Mouse (Mus musculus): ENCODE results near the gene Akr1c14. TPM values are rescaled to one million over a fixed set of nuclear protein-coding genes. Genes with fewer than 3 reads are reported as not detected.
"Not testable (repeated sequence)": the region's sequence is repeated elsewhere in the genome, so short reads cannot be mapped to it uniquely, and the experiment has no call there.

The Akr1c14 gene
- total RNA-seq, 2 experiments from 2014 or later, result 0.68 TPM

DNA sequence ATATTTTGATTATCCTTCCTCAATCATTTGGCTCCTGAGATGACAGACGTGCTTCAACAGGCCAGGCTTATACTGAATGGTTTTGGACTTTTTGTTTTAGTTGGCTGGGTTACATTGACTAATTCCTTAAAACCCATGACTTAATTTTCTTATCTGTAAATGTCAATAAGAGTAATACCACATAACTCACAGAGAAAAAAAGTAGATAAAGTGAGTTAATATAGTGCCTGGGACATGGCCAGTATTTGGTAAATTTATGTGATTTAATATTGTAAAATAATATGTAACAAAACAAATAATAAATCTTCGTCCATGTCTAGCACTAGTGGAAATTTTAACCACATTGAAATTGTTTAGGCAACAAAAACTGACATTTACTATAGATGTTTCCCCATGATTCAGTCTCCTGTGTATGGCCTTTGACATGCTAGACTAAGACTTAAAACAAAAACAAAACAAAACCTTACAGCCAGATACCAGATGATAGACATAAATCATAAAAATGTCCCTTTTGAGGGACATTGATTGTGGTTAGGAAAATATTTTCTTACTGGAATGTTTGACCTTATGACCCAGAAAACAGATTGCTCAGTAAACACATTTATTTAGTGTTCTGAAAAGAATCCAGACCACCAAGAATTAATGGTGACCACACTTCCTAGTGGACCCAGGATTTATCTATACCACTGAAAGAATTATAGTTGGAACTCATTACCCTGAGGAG is 70.5 kb downstream of the Akr1c14 start:
- intact Hi-C loops (cut with DNase I), result no loop called here
- DNase-seq, result no peak

DNA sequence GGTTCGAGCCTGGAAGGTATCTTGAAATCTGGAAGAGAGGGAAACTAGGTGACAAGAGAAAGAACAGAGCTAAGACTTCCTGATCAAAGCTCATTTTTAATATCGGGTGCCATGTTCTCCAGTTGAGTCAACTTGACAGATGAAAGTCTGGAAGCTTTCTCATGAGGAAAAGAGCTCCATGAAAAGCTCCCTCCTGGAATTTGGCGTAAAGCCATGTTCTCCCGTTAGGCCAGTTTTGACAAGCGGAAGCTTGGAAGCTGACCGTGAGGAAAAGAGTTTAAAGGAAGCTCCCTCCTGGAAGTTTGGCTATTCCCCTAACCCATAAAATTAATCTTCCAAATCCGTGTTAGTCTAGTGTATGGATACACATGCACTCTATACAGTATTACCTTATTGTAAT is 74.3 kb downstream of the Akr1c14 start:
- DNase-seq, result peak; percentile 6
- intact Hi-C loops (cut with DNase I), result no loop called here

DNA sequence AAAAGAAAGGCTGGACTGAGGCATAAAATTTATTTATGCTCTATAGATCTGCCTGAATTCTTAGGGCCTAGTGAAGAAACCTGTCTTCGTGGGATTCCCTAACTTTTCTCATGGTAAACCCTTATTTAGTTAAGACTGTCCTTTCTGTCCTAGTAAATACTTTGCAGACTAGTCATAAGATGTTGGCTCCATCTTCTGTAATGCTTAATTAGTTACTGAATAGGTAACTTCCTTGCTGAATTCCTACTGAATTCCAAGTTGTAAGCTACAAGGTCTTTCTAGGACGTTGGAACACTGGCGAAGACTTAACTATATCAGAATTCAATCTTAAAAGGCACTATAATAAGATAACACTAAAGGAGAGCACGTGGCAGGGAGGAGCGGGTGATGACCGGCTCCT is 75.7 kb downstream of the Akr1c14 start:
- intact Hi-C loops (cut with DNase I); DNase-seq: not testable (repeated sequence)

DNA sequence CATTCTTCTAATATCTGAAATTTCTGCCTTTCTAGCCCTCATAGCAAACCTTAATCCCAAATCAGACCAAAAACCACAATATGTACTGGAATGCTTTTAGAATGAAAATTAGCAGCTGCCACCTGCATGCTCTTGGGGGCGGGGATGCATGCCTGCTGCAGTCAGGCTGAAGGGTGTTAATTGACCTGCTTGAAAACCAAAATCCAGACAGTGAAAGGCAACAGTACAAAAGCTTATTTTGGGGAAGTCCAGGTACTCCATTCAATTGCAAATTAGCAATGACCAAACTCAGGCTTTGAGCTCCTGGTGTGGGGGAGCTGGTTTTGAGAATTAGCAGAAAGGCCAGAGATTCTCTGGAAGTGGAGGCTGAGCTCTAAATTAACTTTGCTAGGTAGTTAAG is 77.0 kb downstream of the Akr1c14 start:
- intact Hi-C loops (cut with DNase I); DNase-seq: not testable (repeated sequence)

DNA sequence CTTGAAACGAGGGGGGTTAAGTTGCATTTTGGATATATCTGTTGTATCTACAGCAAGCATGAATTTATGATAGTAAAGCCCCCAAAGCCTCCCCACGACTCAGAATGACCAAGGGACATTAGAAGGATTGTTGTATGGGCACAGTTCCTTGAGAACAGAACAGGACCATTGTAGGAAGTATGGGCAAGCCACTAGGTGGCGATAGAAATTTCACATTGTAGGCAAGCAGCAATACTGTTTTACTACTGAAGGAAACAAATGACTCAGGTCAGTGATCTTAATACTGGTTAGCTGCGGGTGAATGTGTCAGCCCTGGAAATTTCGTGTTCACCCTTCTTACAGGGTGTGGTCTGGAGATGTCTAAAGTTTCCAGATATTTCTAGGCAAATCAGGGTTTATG is 80.3 kb downstream of the Akr1c14 start:
- intact Hi-C loops (cut with DNase I), result no loop called here
- peak; percentile 4 for DNase-seq

DNA sequence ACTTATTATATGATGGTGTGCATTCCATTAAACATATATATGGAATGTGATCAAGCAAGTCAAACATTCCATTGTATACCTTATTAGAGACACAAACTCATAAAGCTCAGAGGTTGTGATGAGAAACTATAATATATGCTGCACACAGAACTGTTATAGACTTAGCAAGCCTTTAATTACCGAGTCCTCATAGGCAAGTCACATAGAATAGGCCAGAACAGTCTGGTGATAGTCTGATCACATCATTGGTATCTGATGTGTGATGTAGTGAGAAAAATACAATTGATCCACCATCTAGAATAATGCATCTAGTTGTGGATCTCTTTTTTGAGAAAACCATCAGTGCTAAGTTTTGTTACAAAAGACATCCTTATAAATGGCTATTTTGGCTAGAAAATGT is 82.5 kb downstream of the Akr1c14 start:
- no peak for DNase-seq
- intact Hi-C loops (cut with DNase I), result no loop called here

DNA sequence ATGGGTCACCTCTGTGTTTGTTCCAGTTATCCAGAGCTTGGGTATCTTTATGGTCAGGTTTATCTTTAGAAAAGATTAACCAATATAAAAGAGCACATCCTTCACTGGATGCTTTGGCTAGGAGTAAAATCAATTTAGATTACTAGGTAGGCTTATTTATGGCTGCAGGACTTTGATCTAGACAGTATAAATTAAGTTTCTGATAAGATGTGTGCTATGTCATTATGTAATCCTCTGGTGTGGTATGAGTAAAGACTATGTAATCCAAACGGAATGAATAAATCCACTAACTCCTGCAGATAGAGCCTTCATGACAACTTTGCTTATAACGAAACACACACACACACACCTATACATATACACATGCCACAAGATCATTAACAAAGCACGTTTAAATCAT is 82.9 kb downstream of the Akr1c14 start:
- intact Hi-C loops (cut with DNase I), result no loop called here
- DNase-seq, result no peak

DNA sequence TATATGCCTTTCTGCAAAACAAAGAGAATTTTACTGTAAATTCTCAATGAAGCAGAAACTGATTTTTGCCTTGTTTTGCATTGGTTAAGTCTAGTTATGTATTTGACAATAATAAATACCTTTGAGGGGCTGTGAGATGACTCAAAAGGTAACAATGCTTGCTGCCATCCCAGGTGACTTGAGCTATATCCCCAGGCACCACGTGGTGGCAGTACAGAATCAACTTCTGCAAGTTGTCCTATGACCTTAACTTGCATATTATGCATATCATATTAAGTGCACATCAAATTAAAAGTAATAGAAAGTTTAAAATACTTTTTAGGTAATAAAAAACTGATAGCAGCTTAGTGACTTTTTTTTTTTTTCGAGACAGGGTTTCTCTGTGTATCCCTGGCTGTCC is 84.3 kb downstream of the Akr1c14 start:
- DNase-seq, result no peak

More for the DNA sequence above, 84.3 kb downstream of the Akr1c14 start:
- intact Hi-C loops (cut with DNase I), result no loop called here

Other genes with a start within 250 kb of the Akr1c14 start
- gene Calml3, start 244.7 kb upstream of the Akr1c14 start, total RNA-seq (2021), result not detected
- not detected for gene Calm4, start 211.3 kb upstream of the Akr1c14 start, total RNA-seq (2021)
- gene Calm5, start 194.8 kb upstream of the Akr1c14 start, total RNA-seq (2021), result not detected
- gene Net1, start 130.8 kb upstream of the Akr1c14 start, total RNA-seq (2021), result 10 to 100 TPM; 21.1 to 21.4 TPM
- not detected for gene Tubal3, start 130.7 kb upstream of the Akr1c14 start, total RNA-seq (2021)
- gene Ucn3, start 103.7 kb upstream of the Akr1c14 start, total RNA-seq (2021), result under 1 TPM in 1 of 2 experiments, not detected in 1; 0.24 TPM
- gene Akr1c18, start 101.6 kb downstream of the Akr1c14 start, total RNA-seq (2021), result under 1 TPM in 1 of 2 experiments, not detected in 1; 0.58 TPM
- 1 to 10 TPM in 1 of 2 experiments, under 1 TPM in 1; 0.52 to 1.1 TPM for gene Akr1c13, start 142.1 kb downstream of the Akr1c14 start, total RNA-seq (2021)
- 1 to 10 TPM; 7.6 to 8.6 TPM for gene Akr1c19, start 179.7 kb downstream of the Akr1c14 start, total RNA-seq (2021)
- gene Akr1c12, start 230.4 kb downstream of the Akr1c14 start, total RNA-seq (2021), result not detected